Comparison of ENCODE assay signal across 9 mouse cellular contexts in genomic region chr7:5052931-5053343, GRCm38 (mm10). TPM values are rescaled to one million over a fixed set of nuclear protein-coding genes. Genes with fewer than 3 reads are reported as not detected.
A peak's percentile ranks its signal among the peaks of the same experiment; 100 is the strongest.
DNase-seq lines count a peak whose midpoint lies in the region; ATAC-seq lines count a peak whose summit lies in the region.
"Had no signal": no experiment of that assay in that cellular context is flagged by ENCODE, and none has a peak within 500 bp of the region (broad histone marks: within the 10 kb centered on the region; RNA-seq: fewer than 3 reads in every experiment).

No protein-coding gene starts in this region.

- ATAC-seq in liver, embryonic 13.5 days (ENCODE audit: low read depth), result 0 out of 2 replicates have a peak, but pooled peaks have one; percentile 11

- peak overlapping the region; percentile 71 for H3K4me2 ChIP-seq in liver, embryonic 13.5 days

- H3K9me3 ChIP-seq in liver, embryonic 13.5 days (replicated peaks), result no peaks in the 10 kb centered on the region

- peak; percentile 15 for DNase-seq in embryo, embryonic 10.5 days (ENCODE audit: low spot score)
- DNase-seq in embryo, embryonic 9.5 days (ENCODE audit: extremely low spot score), result no peak
- peak; percentile 24 for DNase-seq in thymus, postnatal 14 days
- no peak for DNase-seq in thymus, adult 18-20 months
- DNase-seq in liver, embryonic 13.5 days, result no peak
- no peak for DNase-seq in adrenal gland, postnatal 25 days
- DNase-seq in layer of hippocampus, adult 18-20 months (ENCODE audit: low spot score in 2 of 2), result no peak
- no peak for DNase-seq in gastrocnemius, postnatal 10 days

- no peaks in the 10 kb centered on the region for H3K36me3 ChIP-seq in liver, embryonic 13.5 days

- no peak overlapping the region for H3K27ac ChIP-seq in liver, embryonic 13.5 days

- H3K4me3 ChIP-seq in liver, embryonic 13.5 days (replicated peaks), result peak overlapping the region; percentile 63

- peaks cover 95% of the 10 kb centered on the region for H3K27me3 ChIP-seq in liver, embryonic 13.5 days

- 7% methylated on average over 45 of the region's 45 CpGs for WGBS in liver, embryonic 13.5 days (ENCODE audit: insufficient replicate concordance)

- H3K9ac ChIP-seq in liver, embryonic 13.5 days, result peak overlapping the region; percentile 0; the same call in 1 of the 2 replicates

- H3K4me1 ChIP-seq in liver, embryonic 13.5 days (replicated peaks), result peaks cover 32% of the 10 kb centered on the region

RNA-seq across cellular contexts. Expression of gene Zfp580, which starts 1.6 kb away (rescaled TPM):
- 2.2 and 2.7 TPM in 2 replicates for polyA plus RNA-seq in liver, embryonic 13.5 days (2015; fragmentation: Nextera tagmentation; extraction: Ambion mirVana)
- 7.9 and 8.8 TPM in 2 replicates for total RNA-seq in adrenal gland, postnatal 25 days (2021)
- 10 to 100 TPM; 28.7 to 31.7 TPM for total RNA-seq in layer of hippocampus, adult 18-20 months (2021)
- 1 to 10 TPM; 7.3 to 10.0 TPM for total RNA-seq in gastrocnemius, postnatal 10 days (2021)

RNA-seq across cellular contexts. Expression of gene U2af2, which starts 9.0 kb away (rescaled TPM):
- polyA plus RNA-seq in liver, embryonic 13.5 days (2015; fragmentation: Nextera tagmentation; extraction: Ambion mirVana), result 79.1 and 83.0 TPM in 2 replicates
- total RNA-seq in adrenal gland, postnatal 25 days (2021), result 191 and 195 TPM in 2 replicates
- total RNA-seq in layer of hippocampus, adult 18-20 months (2021), result 100 to 1,000 TPM; 181 TPM
- total RNA-seq in gastrocnemius, postnatal 10 days (2021), result 10 to 100 TPM; 70.2 to 94.0 TPM

RNA-seq across cellular contexts. Expression of gene Zfp784, which starts 14.7 kb away (rescaled TPM):
- polyA plus RNA-seq in liver, embryonic 13.5 days (2015; fragmentation: Nextera tagmentation; extraction: Ambion mirVana), result 0.93 and 1.4 TPM in 2 replicates
- total RNA-seq in adrenal gland, postnatal 25 days (2021), result 4.7 and 5.5 TPM in 2 replicates
- total RNA-seq in layer of hippocampus, adult 18-20 months (2021), result 1 to 10 TPM; 4.3 to 5.1 TPM
- 1 to 10 TPM; 4.9 to 6.0 TPM for total RNA-seq in gastrocnemius, postnatal 10 days (2021)

RNA-seq across cellular contexts. Expression of gene 4632433K11Rik, which starts 19.0 kb away (rescaled TPM):
- 0.09 TPM in 1 of 2 replicates, not detected in the other for polyA plus RNA-seq in liver, embryonic 13.5 days (2015; fragmentation: Nextera tagmentation; extraction: Ambion mirVana)
- 1.1 TPM in 1 of 2 replicates, not detected in the other for total RNA-seq in adrenal gland, postnatal 25 days (2021)
- total RNA-seq in layer of hippocampus, adult 18-20 months (2021), result under 1 TPM in 1 of 2 experiments, not detected in 1; 0.45 TPM
- total RNA-seq in gastrocnemius, postnatal 10 days (2021), result under 1 TPM in 1 of 2 experiments, not detected in 1; 0.49 TPM
- polyA plus RNA-seq: C2C12 had no signal

RNA-seq across cellular contexts. Expression of gene Epn1, which starts 27.1 kb away (rescaled TPM):
- 45.6 and 48.2 TPM in 2 replicates for polyA plus RNA-seq in liver, embryonic 13.5 days (2015; fragmentation: Nextera tagmentation; extraction: Ambion mirVana)
- total RNA-seq in adrenal gland, postnatal 25 days (2021), result 140 and 152 TPM in 2 replicates
- 100 to 1,000 TPM; 558 to 565 TPM for total RNA-seq in layer of hippocampus, adult 18-20 months (2021)
- 100 to 1,000 TPM in 1 of 2 experiments, 10 to 100 TPM in 1; 96.7 to 110 TPM for total RNA-seq in gastrocnemius, postnatal 10 days (2021)

Comparison
In these comparisons a context has a peak if more than half of its experiments do, and no peak if none do; other contexts are left out.
1. DNase-seq: peak in embryo, embryonic 10.5 days (single experiment) and thymus, postnatal 14 days (single experiment); none in embryo, embryonic 9.5 days (single experiment), thymus, adult 18-20 months (0 of 2), liver, embryonic 13.5 days (single experiment), adrenal gland, postnatal 25 days (single experiment), layer of hippocampus, adult 18-20 months (0 of 2) and gastrocnemius, postnatal 10 days (single experiment).